Mouse (Mus musculus): ENCODE data around the gene Spg11. TPM values are rescaled to one million over a fixed set of nuclear protein-coding genes. Genes with fewer than 3 reads are reported as not detected.

The Spg11 gene
- 1 to 10 TPM; 1.0 to 6.2 TPM for polyA plus RNA-seq (2012; fragmentation: generic; extraction: Trizol)

DNA sequence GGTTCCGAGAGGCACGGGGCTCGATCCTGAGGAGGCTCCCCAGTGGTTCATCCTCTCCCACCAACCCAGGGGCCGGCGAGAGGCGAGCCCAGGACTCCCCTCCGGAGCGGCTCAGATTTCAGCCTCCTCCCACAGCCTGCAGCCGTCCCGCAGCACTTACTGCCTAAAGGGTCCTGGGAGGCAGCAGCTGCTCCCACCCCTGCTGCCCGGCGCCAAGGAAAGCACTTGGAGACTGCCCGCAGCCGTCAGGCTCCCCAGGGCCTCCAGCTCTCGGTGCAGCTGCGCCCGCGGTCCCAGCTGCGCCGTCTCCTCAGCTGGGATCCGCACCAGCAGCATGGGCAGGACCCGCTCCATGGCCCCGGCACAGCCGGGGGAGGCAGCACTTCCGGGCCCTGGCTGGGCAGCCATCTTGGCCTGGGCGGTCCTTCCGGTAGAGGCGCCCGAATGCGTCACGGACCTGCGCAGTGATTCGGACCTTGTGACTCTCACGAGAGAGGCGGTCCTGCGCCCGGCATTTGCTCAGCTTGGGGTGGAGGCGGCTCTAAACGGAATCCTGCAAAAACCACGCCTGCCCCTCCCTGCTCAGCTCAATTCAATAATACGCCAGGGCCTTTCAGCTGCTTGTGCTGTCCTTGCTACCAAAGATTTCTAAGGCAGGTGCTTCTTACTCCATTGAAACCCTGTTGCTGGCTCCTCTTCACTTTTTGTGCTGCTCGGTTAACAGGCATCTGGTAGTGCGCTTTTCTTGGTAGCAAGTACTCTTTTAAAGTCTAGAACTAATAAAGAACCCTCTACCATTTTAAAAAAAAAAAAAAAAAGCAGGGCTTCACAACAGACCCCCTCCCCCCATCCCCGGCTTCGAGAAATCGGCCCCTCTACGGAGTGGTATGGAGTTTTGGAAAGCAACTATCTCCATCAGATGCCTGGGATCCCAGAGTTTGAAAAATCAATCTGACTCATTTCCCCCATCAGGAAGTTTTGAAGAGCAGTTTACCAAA lies at the start of gene Spg11:
TSS of gene Spg11 (minus strand) at position 426 of the 998 bp plus-strand sequence.

GRCm38 (mm10) chr2:122160680-122161079 lies 42.5 kb upstream of the Spg11 start, which contains the start of gene Trim69:
Gene Trim69 (plus strand): TSS chr2:122160700.

GRCm38 (mm10) chr2:122147508-122148241 lies 29.5 kb upstream of the Spg11 start, which contains the start of gene B2m:
Gene B2m (plus strand): TSS chr2:122147686.

DNA sequence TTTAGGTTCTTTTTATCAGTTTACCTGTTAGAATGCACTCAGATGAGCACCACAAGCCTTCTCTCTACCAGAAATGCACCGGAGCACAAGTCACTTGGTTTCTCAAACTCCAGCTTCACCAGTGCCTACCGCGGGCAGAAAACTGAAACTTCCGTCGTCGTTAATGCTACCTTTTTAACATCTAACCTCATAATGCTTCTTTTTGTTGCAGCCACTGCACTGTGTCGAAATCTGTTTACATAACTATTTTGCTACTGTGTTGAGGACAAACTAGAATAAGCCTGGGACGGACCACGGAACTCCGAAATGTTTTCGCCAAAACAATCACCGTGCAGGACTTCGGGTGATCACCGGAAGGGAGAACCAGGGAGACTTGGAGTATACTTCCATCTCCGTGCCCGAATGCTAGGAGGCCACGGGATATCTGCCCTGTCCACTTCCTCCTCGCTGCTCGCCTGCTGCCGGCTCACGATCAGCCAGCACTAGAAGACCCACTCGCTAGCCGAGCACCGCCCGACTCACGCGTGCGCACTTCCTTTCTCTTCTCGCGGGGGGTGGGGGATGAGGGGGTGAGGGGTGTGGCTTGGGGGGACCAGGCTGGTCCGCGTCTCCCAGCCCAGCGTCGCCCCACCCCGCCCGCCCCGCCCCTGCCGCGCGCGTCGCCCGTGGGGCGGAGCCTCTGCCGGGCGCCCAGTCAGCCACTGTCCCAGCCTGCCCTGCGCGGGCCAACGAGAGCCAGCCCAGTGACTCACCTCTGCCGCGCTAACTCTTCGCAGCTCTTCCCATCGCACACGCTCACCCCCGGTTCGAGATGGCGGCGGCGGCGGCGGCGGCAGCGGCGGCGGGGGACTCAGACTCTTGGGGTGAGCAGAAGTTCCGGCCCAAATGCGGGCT lies 90.1 kb downstream of the Spg11 start, which contains the start of gene Eif3j1:
TSS of gene Eif3j1 (plus strand) at position 685 of the 894 bp plus-strand sequence.

Other genes with a start within 250 kb of the Spg11 start
- 1 to 10 TPM in 1 of 2 experiments, under 1 TPM in 1; 0.15 to 2.5 TPM for gene Ctdspl2, start 162.4 kb downstream of the Spg11 start, polyA plus RNA-seq (2012; fragmentation: generic; extraction: Trizol)
- under 1 TPM; 0.02 TPM for gene Mageb3, start 162.3 kb downstream of the Spg11 start, polyA plus RNA-seq (2012; fragmentation: generic; extraction: Trizol)
- gene Eif3j1, start 89.8 kb downstream of the Spg11 start, polyA plus RNA-seq (2012; fragmentation: generic; extraction: Trizol) = 1 to 10 TPM in 1 of 2 experiments, under 1 TPM in 1; 0.87 to 2.5 TPM
- gene B2m, start 29.3 kb upstream of the Spg11 start, polyA plus RNA-seq (2012; fragmentation: generic; extraction: Trizol) = 100 to 1,000 TPM; 249 to 350 TPM
- under 1 TPM; 0.02 to 0.08 TPM for gene Trim69, start 42.3 kb upstream of the Spg11 start, polyA plus RNA-seq (2012; fragmentation: generic; extraction: Trizol)
- gene Patl2, start 67.8 kb upstream of the Spg11 start, polyA plus RNA-seq (2012; fragmentation: generic; extraction: Trizol) = under 1 TPM in 1 of 2 experiments, not detected in 1; 0.04 TPM
- gene Terb2, start 67.9 kb upstream of the Spg11 start, polyA plus RNA-seq (2012; fragmentation: generic; extraction: Trizol) = not detected
- gene Sord, start 116.4 kb upstream of the Spg11 start, polyA plus RNA-seq (2012; fragmentation: generic; extraction: Trizol) = 10 to 100 TPM; 18.1 to 71.8 TPM
- under 1 TPM; 0.04 to 0.06 TPM for gene Duox2, start 180.1 kb upstream of the Spg11 start, polyA plus RNA-seq (2012; fragmentation: generic; extraction: Trizol)
- gene Duoxa2, start 180.5 kb upstream of the Spg11 start, polyA plus RNA-seq (2012; fragmentation: generic; extraction: Trizol) = not detected
- 1 to 10 TPM in 1 of 2 experiments, under 1 TPM in 1; 0.72 to 4.2 TPM for gene Duoxa1, start 195.3 kb upstream of the Spg11 start, polyA plus RNA-seq (2012; fragmentation: generic; extraction: Trizol)
- gene Duox1, start 197.3 kb upstream of the Spg11 start, polyA plus RNA-seq (2012; fragmentation: generic; extraction: Trizol) = under 1 TPM; 0.06 to 0.41 TPM